Mouse (Mus musculus): ENCODE data around the gene Rbm17.
"Not testable (repeated sequence)": the region's sequence is repeated elsewhere in the genome, so short reads cannot be mapped to it uniquely, and the experiment has no call there.

Rbm17 gene

GRCm38 (mm10) chr2:11604053-11604452 is at the start of gene Rbm17:
Rbm17 (minus strand) TSS chr2:11604153.
- DNase-seq (ENCODE audit: extremely low read depth, low read depth) = no peak

GRCm38 (mm10) chr2:11653330-11653729 is 49.4 kb upstream of the Rbm17 start:
- DNase-seq (ENCODE audit: extremely low read depth, low read depth) = no peak

- DNase-seq (ENCODE audit: extremely low read depth, low read depth) = no peak
Measured at GRCm38 (mm10) chr2:11652780-11653179, 48.8 kb upstream of the Rbm17 start.

- no peak for DNase-seq (ENCODE audit: extremely low read depth, low read depth)
Measured at GRCm38 (mm10) chr2:11652196-11652595, 48.2 kb upstream of the Rbm17 start.

GRCm38 (mm10) chr2:11651476-11651875 is 47.5 kb upstream of the Rbm17 start:
- no peak for DNase-seq (ENCODE audit: extremely low read depth, low read depth)

GRCm38 (mm10) chr2:11645297-11645696 is 41.3 kb upstream of the Rbm17 start:
- DNase-seq (ENCODE audit: extremely low read depth, low read depth) = no peak

- DNase-seq (ENCODE audit: extremely low read depth, low read depth) = no peak
Measured at GRCm38 (mm10) chr2:11644057-11644456, 40.1 kb upstream of the Rbm17 start.

GRCm38 (mm10) chr2:11642451-11642941 is 38.5 kb upstream of the Rbm17 start, which contains the start of gene Il2ra:
Il2ra (plus strand) TSS chr2:11642807.
- no peak for DNase-seq (ENCODE audit: extremely low read depth, low read depth)

GRCm38 (mm10) chr2:11637115-11637514 is 33.2 kb upstream of the Rbm17 start:
- peak; percentile 91 for DNase-seq (ENCODE audit: extremely low read depth, low read depth)

- no peak for DNase-seq (ENCODE audit: extremely low read depth, low read depth)
Measured at GRCm38 (mm10) chr2:11636138-11636480, 32.2 kb upstream of the Rbm17 start.

- DNase-seq (ENCODE audit: extremely low read depth, low read depth) = no peak
Measured at GRCm38 (mm10) chr2:11635471-11636137, 31.7 kb upstream of the Rbm17 start.

- no peak for DNase-seq (ENCODE audit: extremely low read depth, low read depth)
Measured at GRCm38 (mm10) chr2:11635035-11635434, 31.1 kb upstream of the Rbm17 start.

- no peak for DNase-seq (ENCODE audit: extremely low read depth, low read depth)
Measured at GRCm38 (mm10) chr2:11625890-11626289, 21.9 kb upstream of the Rbm17 start, which contains the start of gene Gm17490. Gm17490 (minus strand) TSS chr2:11626264.

GRCm38 (mm10) chr2:11623726-11624125 is 19.8 kb upstream of the Rbm17 start:
- DNase-seq (ENCODE audit: extremely low read depth, low read depth) = no peak

GRCm38 (mm10) chr2:11623173-11623572 is 19.2 kb upstream of the Rbm17 start:
- DNase-seq (ENCODE audit: extremely low read depth, low read depth) = no peak

GRCm38 (mm10) chr2:11619598-11619997 is 15.6 kb upstream of the Rbm17 start:
- DNase-seq (ENCODE audit: extremely low read depth, low read depth) = no peak

GRCm38 (mm10) chr2:11616846-11617245 is 12.9 kb upstream of the Rbm17 start:
- DNase-seq (ENCODE audit: extremely low read depth, low read depth) = no peak

GRCm38 (mm10) chr2:11612939-11613338 is 9.0 kb upstream of the Rbm17 start:
- not testable (repeated sequence) for DNase-seq (ENCODE audit: extremely low read depth, low read depth)

GRCm38 (mm10) chr2:11606718-11607117 is 2.8 kb upstream of the Rbm17 start:
- DNase-seq (ENCODE audit: extremely low read depth, low read depth) = not testable (repeated sequence)

- no peak for DNase-seq (ENCODE audit: extremely low read depth, low read depth)
Measured at GRCm38 (mm10) chr2:11604911-11605310, 958 bp upstream of the Rbm17 start.

- DNase-seq (ENCODE audit: extremely low read depth, low read depth) = peak; percentile 81
Measured at GRCm38 (mm10) chr2:11602506-11603489, 1.2 kb downstream of the Rbm17 start.

- no peak for DNase-seq (ENCODE audit: extremely low read depth, low read depth)
Measured at GRCm38 (mm10) chr2:11601795-11602194, 2.2 kb downstream of the Rbm17 start.
